9 mouse cellular contexts compared by ENCODE assay signal in genomic region chr10:80180288-80180687, GRCm38 (mm10). TPM values are rescaled to one million over a fixed set of nuclear protein-coding genes. Genes with fewer than 3 reads are reported as not detected.
DNase-seq lines count a peak whose midpoint lies in the region; ATAC-seq lines count a peak whose summit lies in the region.
"Had no signal": no experiment of that assay in that cellular context is flagged by ENCODE, and none has a peak within 500 bp of the region (broad histone marks: within the 10 kb centered on the region; RNA-seq: fewer than 3 reads in every experiment).

No protein-coding gene starts in this region.

- peaks cover 84% of the 10 kb centered on the region for H3K27me3 ChIP-seq in liver, embryonic 12.5 days (replicated peaks)
- no peaks in the 10 kb centered on the region for H3K27me3 ChIP-seq in forebrain, embryonic 11.5 days (ENCODE audit: control insufficient read depth, insufficient read depth, low read length)
- H3K27me3 ChIP-seq in intestine, embryonic 15.5 days (replicated peaks), result no peaks in the 10 kb centered on the region
- no peaks in the 10 kb centered on the region for H3K27me3 ChIP-seq in neural tube, embryonic 14.5 days (ENCODE audit: control insufficient read depth, insufficient read depth, low read length)

- no peak for ATAC-seq in liver, embryonic 12.5 days
- ATAC-seq in forebrain, embryonic 11.5 days (replicated peaks; ENCODE audit: low FRiP score), result no peak
- no peak for ATAC-seq in intestine, embryonic 15.5 days
- no peak for ATAC-seq in neural tube, embryonic 14.5 days (ENCODE audit: low read depth)

- H3K27ac ChIP-seq in liver, embryonic 12.5 days, result no peak overlapping the region
- no peak overlapping the region for H3K27ac ChIP-seq in forebrain, embryonic 11.5 days (ENCODE audit: low read depth, low read length)
- H3K27ac ChIP-seq in intestine, embryonic 15.5 days, result no peak overlapping the region
- no peak overlapping the region for H3K27ac ChIP-seq in neural tube, embryonic 14.5 days (ENCODE audit: low read depth, low read length)

- peak overlapping the region; percentile 62; the same call in 1 of the 2 replicates for H3K9ac ChIP-seq in liver, embryonic 12.5 days
- peak overlapping the region; percentile 97 for H3K9ac ChIP-seq in forebrain, embryonic 11.5 days (ENCODE audit: low read length)
- peak overlapping the region; percentile 88 for H3K9ac ChIP-seq in intestine, embryonic 15.5 days
- peak overlapping the region; percentile 97 for H3K9ac ChIP-seq in neural tube, embryonic 14.5 days (replicated peaks; ENCODE audit: low read depth, low read length)

- WGBS in liver, embryonic 12.5 days (ENCODE audit: insufficient replicate concordance), result 53% methylated on average over 6 of the region's 6 CpGs
- WGBS in forebrain, embryonic 11.5 days, result 38% methylated on average over 6 of the region's 6 CpGs
- 46% methylated on average over 6 of the region's 6 CpGs for WGBS in intestine, embryonic 15.5 days
- WGBS in neural tube, embryonic 14.5 days, result 48% methylated on average over 6 of the region's 6 CpGs

- DNase-seq in liver, result no peak
- DNase-seq in forebrain, embryonic 11.5 days (ENCODE audit: low spot score), result peak; percentile 56
- no peak for DNase-seq in left cerebral cortex, adult 8-10 months (ENCODE audit: low spot score in 2 of 2)
- DNase-seq in gastrocnemius, postnatal 10 days, result no peak
- DNase-seq in left cerebral cortex, adult 9 months (ENCODE audit: low spot score in 2 of 2), result no peak

- no peaks in the 10 kb centered on the region for H3K9me3 ChIP-seq in liver, embryonic 12.5 days (replicated peaks)
- H3K9me3 ChIP-seq in forebrain, embryonic 11.5 days (ENCODE audit: control insufficient read depth, low read length), result no peaks in the 10 kb centered on the region
- no peaks in the 10 kb centered on the region for H3K9me3 ChIP-seq in intestine, embryonic 15.5 days
- no peaks in the 10 kb centered on the region for H3K9me3 ChIP-seq in neural tube, embryonic 14.5 days (ENCODE audit: control insufficient read depth, low read length)

- H3K36me3 ChIP-seq in liver, embryonic 12.5 days, result no peaks in the 10 kb centered on the region
- H3K36me3 ChIP-seq in forebrain, embryonic 11.5 days (ENCODE audit: control insufficient read depth, insufficient read depth, low read length), result no peaks in the 10 kb centered on the region
- no peaks in the 10 kb centered on the region for H3K36me3 ChIP-seq in intestine, embryonic 15.5 days
- H3K36me3 ChIP-seq in neural tube, embryonic 14.5 days (ENCODE audit: control insufficient read depth, insufficient read depth, low read length), result peaks cover 3% of the 10 kb centered on the region; the same call in 1 of the 2 replicates

- peaks cover 20% of the 10 kb centered on the region for H3K4me1 ChIP-seq in liver, embryonic 12.5 days
- H3K4me1 ChIP-seq in forebrain, embryonic 11.5 days (replicated peaks; ENCODE audit: control insufficient read depth, insufficient read depth, low read length), result peaks cover 11% of the 10 kb centered on the region; the same call in 1 of the 2 replicates
- H3K4me1 ChIP-seq in intestine, embryonic 15.5 days (replicated peaks), result peaks cover 17% of the 10 kb centered on the region
- H3K4me1 ChIP-seq in neural tube, embryonic 14.5 days (ENCODE audit: control insufficient read depth, insufficient read depth, low read length), result peaks cover 24% of the 10 kb centered on the region

- peak overlapping the region; percentile 60 for H3K4me3 ChIP-seq in liver, embryonic 12.5 days
- peak overlapping the region; percentile 85 for H3K4me3 ChIP-seq in forebrain, embryonic 11.5 days (ENCODE audit: low read depth, low read length)
- peak overlapping the region; percentile 75 for H3K4me3 ChIP-seq in intestine, embryonic 15.5 days (replicated peaks)
- H3K4me3 ChIP-seq in neural tube, embryonic 14.5 days (ENCODE audit: low read depth, low read length), result peak overlapping the region; percentile 73

- H3K4me2 ChIP-seq in liver, embryonic 12.5 days, result peak overlapping the region; percentile 78
- peak overlapping the region; percentile 59 for H3K4me2 ChIP-seq in forebrain, embryonic 11.5 days (ENCODE audit: low read depth, low read length, severe bottlenecking)
- H3K4me2 ChIP-seq in intestine, embryonic 15.5 days (replicated peaks), result peak overlapping the region; percentile 76
- peak overlapping the region; percentile 91 for H3K4me2 ChIP-seq in neural tube, embryonic 14.5 days (ENCODE audit: low read depth, low read length)

RNA-seq across cellular contexts. Expression of gene Efna2, which starts 1.0 kb away (rescaled TPM):
- 3.1 and 3.4 TPM in 2 replicates for polyA plus RNA-seq in liver, embryonic 12.5 days (2016; fragmentation: Nextera tagmentation; extraction: Ambion mirVana)
- 48.8 and 50.7 TPM in 2 replicates for polyA plus RNA-seq in forebrain, embryonic 11.5 days (2014; fragmentation: Nextera tagmentation; extraction: Ambion mirVana)
- 13.6 and 15.0 TPM in 2 replicates for polyA plus RNA-seq in intestine, embryonic 15.5 days (2015; fragmentation: Nextera tagmentation; extraction: Ambion mirVana)
- 24.0 and 25.9 TPM in 2 replicates for polyA plus RNA-seq in neural tube, embryonic 14.5 days (2014; fragmentation: Nextera tagmentation; extraction: Ambion mirVana)
- total RNA-seq in left cerebral cortex, adult 8-10 months (2022), result 1 to 10 TPM; 6.8 to 9.1 (median 7.7) TPM
- total RNA-seq in gastrocnemius, postnatal 10 days (2021), result 1 to 10 TPM; 1.1 to 1.9 TPM
- total RNA-seq: neutrophil, adult 5-6 weeks had no signal

RNA-seq across cellular contexts. Expression of gene 1600002K03Rik, which starts 7.5 kb away (rescaled TPM):
- polyA plus RNA-seq in liver, embryonic 12.5 days (2016; fragmentation: Nextera tagmentation; extraction: Ambion mirVana), result 14.0 and 16.4 TPM in 2 replicates
- polyA plus RNA-seq in forebrain, embryonic 11.5 days (2014; fragmentation: Nextera tagmentation; extraction: Ambion mirVana), result 6.4 and 8.3 TPM in 2 replicates
- polyA plus RNA-seq in intestine, embryonic 15.5 days (2015; fragmentation: Nextera tagmentation; extraction: Ambion mirVana), result 22.9 and 25.1 TPM in 2 replicates
- polyA plus RNA-seq in neural tube, embryonic 14.5 days (2014; fragmentation: Nextera tagmentation; extraction: Ambion mirVana), result 6.4 and 7.8 TPM in 2 replicates
- total RNA-seq in left cerebral cortex, adult 8-10 months (2022), result 1 to 10 TPM; 4.1 to 6.0 (median 5.5) TPM
- total RNA-seq in gastrocnemius, postnatal 10 days (2021), result 1 to 10 TPM; 3.9 to 5.5 TPM

RNA-seq across cellular contexts. Expression of gene Cirbp, which starts 14.5 kb away (rescaled TPM):
- 22.1 and 27.3 TPM in 2 replicates for polyA plus RNA-seq in liver, embryonic 12.5 days (2016; fragmentation: Nextera tagmentation; extraction: Ambion mirVana)
- polyA plus RNA-seq in forebrain, embryonic 11.5 days (2014; fragmentation: Nextera tagmentation; extraction: Ambion mirVana), result 82.0 and 83.4 TPM in 2 replicates
- 69.4 and 83.9 TPM in 2 replicates for polyA plus RNA-seq in intestine, embryonic 15.5 days (2015; fragmentation: Nextera tagmentation; extraction: Ambion mirVana)
- 249 and 286 TPM in 2 replicates for polyA plus RNA-seq in neural tube, embryonic 14.5 days (2014; fragmentation: Nextera tagmentation; extraction: Ambion mirVana)
- 100 to 1,000 TPM; 124 to 159 (median 143) TPM for total RNA-seq in left cerebral cortex, adult 8-10 months (2022)
- 10 to 100 TPM; 84.3 to 88.4 TPM for total RNA-seq in gastrocnemius, postnatal 10 days (2021)

RNA-seq across cellular contexts. Expression of gene Midn, which starts 32.2 kb away (rescaled TPM):
- 5.7 and 6.3 TPM in 2 replicates for polyA plus RNA-seq in liver, embryonic 12.5 days (2016; fragmentation: Nextera tagmentation; extraction: Ambion mirVana)
- 58.3 and 66.4 TPM in 2 replicates for polyA plus RNA-seq in forebrain, embryonic 11.5 days (2014; fragmentation: Nextera tagmentation; extraction: Ambion mirVana)
- polyA plus RNA-seq in intestine, embryonic 15.5 days (2015; fragmentation: Nextera tagmentation; extraction: Ambion mirVana), result 14.1 and 16.1 TPM in 2 replicates
- polyA plus RNA-seq in neural tube, embryonic 14.5 days (2014; fragmentation: Nextera tagmentation; extraction: Ambion mirVana), result 38.8 and 39.8 TPM in 2 replicates
- total RNA-seq in left cerebral cortex, adult 8-10 months (2022), result 10 to 100 TPM; 48.5 to 76.4 (median 64.1) TPM
- 10 to 100 TPM; 34.3 to 62.7 TPM for total RNA-seq in gastrocnemius, postnatal 10 days (2021)

RNA-seq across cellular contexts. Expression of gene Cbarp, which starts 39.7 kb away (rescaled TPM):
- 0.94 and 0.96 TPM in 2 replicates for polyA plus RNA-seq in liver, embryonic 12.5 days (2016; fragmentation: Nextera tagmentation; extraction: Ambion mirVana)
- 10.4 and 15.0 TPM in 2 replicates for polyA plus RNA-seq in forebrain, embryonic 11.5 days (2014; fragmentation: Nextera tagmentation; extraction: Ambion mirVana)
- 4.8 and 5.1 TPM in 2 replicates for polyA plus RNA-seq in intestine, embryonic 15.5 days (2015; fragmentation: Nextera tagmentation; extraction: Ambion mirVana)
- 82.2 and 101 TPM in 2 replicates for polyA plus RNA-seq in neural tube, embryonic 14.5 days (2014; fragmentation: Nextera tagmentation; extraction: Ambion mirVana)
- total RNA-seq in left cerebral cortex, adult 8-10 months (2022), result 100 to 1,000 TPM; 328 to 363 (median 358) TPM
- total RNA-seq in gastrocnemius, postnatal 10 days (2021), result 1 to 10 TPM; 2.3 to 3.2 TPM
